Mouse (Mus musculus) 3134 (cell line): ENCODE data around the gene Clta.

ENCODE experiments used
- DNase-seq: peaks from one replicate; pipeline ENCODE4 v3.0.0-alpha.2; 2011; ENCODE audit warnings: low spot score; ENCODE audit not compliant: insufficient read length; ENCODE audit errors: extremely low read depth

The Clta gene

GRCm38 (mm10) chr4:44071741-44072145, 67.5 kb downstream of the Clta start:
- no peak for DNase-seq

- DNase-seq = peak; percentile 100
Measured at GRCm38 (mm10) chr4:44072146-44072872, 68.1 kb downstream of the Clta start.

GRCm38 (mm10) chr4:44072873-44073441, 68.7 kb downstream of the Clta start:
- no peak for DNase-seq

GRCm38 (mm10) chr4:44073799-44074198, 69.5 kb downstream of the Clta start:
- DNase-seq = no peak

- no peak for DNase-seq
Measured at GRCm38 (mm10) chr4:44074422-44074821, 70.2 kb downstream of the Clta start.

- DNase-seq = no peak
Measured at GRCm38 (mm10) chr4:44078358-44078933, 74.2 kb downstream of the Clta start.
